Mouse (Mus musculus) megakaryocyte, embryonic 14.5 days (primary cell): ENCODE measurements around the gene Strip1.

Experiments
- FLI1 ChIP-seq: IDR thresholded peaks from 2 replicates; pipeline ENCODE4 v1.6.1; 2012; ENCODE audit warnings: low read length, inconsistent platforms, mixed read lengths
- GATA1 ChIP-seq: IDR thresholded peaks from 3 replicates; pipeline ENCODE4 v1.6.1; 2012; ENCODE audit warnings: mixed read lengths, low read length, inconsistent platforms, borderline replicate concordance

- TF ChIP-seq GATA1 = no peak
- TF ChIP-seq FLI1 = no peak
These were observed 22.7 kb downstream of the Strip1 start for GRCm38 (mm10) chr3:107608808-107609207.
